Mouse (Mus musculus) myocyte (in vitro differentiated cells): ENCODE data around the gene Bag1.

Experiments
- CEBPB ChIP-seq: IDR thresholded peaks from 2 replicates; pipeline ENCODE4 v1.6.1; 2011; ENCODE audit warnings: mild to moderate bottlenecking, moderate library complexity; ENCODE audit not compliant: poor library complexity, insufficient read depth, severe bottlenecking
- E2F4 ChIP-seq: IDR thresholded peaks from one replicate; pipeline ENCODE4 v1.6.1; 2011; ENCODE audit warnings: mild to moderate bottlenecking, control low read depth, moderate library complexity; ENCODE audit not compliant: insufficient read depth
- MAX ChIP-seq: IDR thresholded peaks from one replicate; pipeline ENCODE4 v1.6.1; 2011; ENCODE audit warnings: low read depth, mild to moderate bottlenecking, control low read depth
- MYOD1 ChIP-seq, 3 experiments: IDR thresholded peaks; one replicate each; pipeline ENCODE4 v1.6.1; 2011; ENCODE audit warnings: control low read depth in 2 of 3, low read depth in 2 of 3, mild to moderate bottlenecking in 2 of 3, moderate library complexity in 1 of 3; ENCODE audit not compliant: insufficient read length in 2 of 3, control insufficient read depth in 1 of 3
- MYOG ChIP-seq, 3 experiments: IDR thresholded peaks; one replicate each; pipeline ENCODE4 v1.6.1; 2011; ENCODE audit warnings: control low read depth in 2 of 3, low read depth in 2 of 3, mild to moderate bottlenecking in 2 of 3; ENCODE audit not compliant: insufficient read length in 2 of 3, control insufficient read depth in 1 of 3, insufficient read depth in 1 of 3
- POLR2A ChIP-seq: IDR thresholded peaks from one replicate; pipeline ENCODE4 v1.6.1; 2011; ENCODE audit warnings: low read depth, mild to moderate bottlenecking, control low read depth, moderate library complexity; ENCODE audit not compliant: insufficient read length
- POLR2AphosphoS2 ChIP-seq: IDR thresholded peaks from one replicate; pipeline ENCODE4 v1.6.1; 2011; ENCODE audit warnings: low read depth, control low read depth; ENCODE audit not compliant: insufficient read length
- REST ChIP-seq: IDR thresholded peaks from one replicate; pipeline ENCODE4 v1.6.1; 2011; ENCODE audit warnings: mild to moderate bottlenecking, control low read depth, moderate library complexity; ENCODE audit not compliant: insufficient read depth, insufficient read length
- SRF ChIP-seq: IDR thresholded peaks from one replicate; pipeline ENCODE4 v1.6.1; 2011; ENCODE audit warnings: low read depth; ENCODE audit not compliant: control insufficient read depth, insufficient read length
- TCF12 ChIP-seq: IDR thresholded peaks from one replicate; pipeline ENCODE4 v1.6.1; 2011; ENCODE audit warnings: mild to moderate bottlenecking, control low read depth; ENCODE audit not compliant: poor library complexity, insufficient read depth, severe bottlenecking
- TCF3 ChIP-seq: IDR thresholded peaks from one replicate; pipeline ENCODE4 v1.6.1; 2011; ENCODE audit warnings: low read depth, control low read depth; ENCODE audit not compliant: insufficient read length
- USF1 ChIP-seq: IDR thresholded peaks from one replicate; pipeline ENCODE4 v1.6.1; 2011; ENCODE audit warnings: low read depth, mild to moderate bottlenecking, control low read depth, moderate library complexity

DNA sequence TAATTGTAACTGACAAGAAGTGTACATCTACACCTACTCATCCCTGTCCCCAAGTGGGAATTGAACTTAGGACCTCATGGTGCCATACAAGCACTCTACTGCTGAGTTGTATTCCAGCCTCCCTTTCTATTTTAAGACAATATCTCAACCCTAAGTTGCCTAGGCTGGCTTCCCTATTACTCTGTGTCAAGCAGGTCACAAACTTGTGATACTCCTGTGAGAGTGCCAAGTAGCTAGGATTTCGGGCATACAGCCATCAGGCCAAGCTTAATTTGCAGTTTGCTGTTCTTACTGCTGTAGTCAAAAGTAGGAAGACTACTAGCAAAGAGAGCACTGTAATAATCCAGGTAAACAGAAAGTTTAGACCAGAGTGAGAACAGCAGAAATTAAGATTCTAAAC is 35.6 kb upstream of the Bag1 start:
- TF ChIP-seq POLR2A: no peak
- TF ChIP-seq E2F4: no peak
- TF ChIP-seq TCF12: no peak
- no peak for TF ChIP-seq SRF
- no peak for TF ChIP-seq MYOG (IDR thresholded peaks at IDR 0.05; ENCODE audit: control insufficient read depth in 1 of 3, insufficient read depth in 1 of 3, insufficient read length in 2 of 3, low read depth in 2 of 3)
- no peak for TF ChIP-seq MAX
- TF ChIP-seq POLR2AphosphoS2: no peak
- no peak for TF ChIP-seq USF1
- no peak for TF ChIP-seq MYOD1 (IDR thresholded peaks at IDR 0.05; ENCODE audit: control insufficient read depth in 1 of 3, insufficient read length in 2 of 3, low read depth in 2 of 3)
- TF ChIP-seq REST: no peak
- no peak for TF ChIP-seq CEBPB
- TF ChIP-seq TCF3: no peak
